Mouse (Mus musculus): ENCODE data around the gene Pde4c. TPM values are rescaled to one million over a fixed set of nuclear protein-coding genes. Genes with fewer than 3 reads are reported as not detected.

Gene Pde4c
- 0.61 TPM for polyA plus RNA-seq (2017; shearing (Covaris generic))

DNA sequence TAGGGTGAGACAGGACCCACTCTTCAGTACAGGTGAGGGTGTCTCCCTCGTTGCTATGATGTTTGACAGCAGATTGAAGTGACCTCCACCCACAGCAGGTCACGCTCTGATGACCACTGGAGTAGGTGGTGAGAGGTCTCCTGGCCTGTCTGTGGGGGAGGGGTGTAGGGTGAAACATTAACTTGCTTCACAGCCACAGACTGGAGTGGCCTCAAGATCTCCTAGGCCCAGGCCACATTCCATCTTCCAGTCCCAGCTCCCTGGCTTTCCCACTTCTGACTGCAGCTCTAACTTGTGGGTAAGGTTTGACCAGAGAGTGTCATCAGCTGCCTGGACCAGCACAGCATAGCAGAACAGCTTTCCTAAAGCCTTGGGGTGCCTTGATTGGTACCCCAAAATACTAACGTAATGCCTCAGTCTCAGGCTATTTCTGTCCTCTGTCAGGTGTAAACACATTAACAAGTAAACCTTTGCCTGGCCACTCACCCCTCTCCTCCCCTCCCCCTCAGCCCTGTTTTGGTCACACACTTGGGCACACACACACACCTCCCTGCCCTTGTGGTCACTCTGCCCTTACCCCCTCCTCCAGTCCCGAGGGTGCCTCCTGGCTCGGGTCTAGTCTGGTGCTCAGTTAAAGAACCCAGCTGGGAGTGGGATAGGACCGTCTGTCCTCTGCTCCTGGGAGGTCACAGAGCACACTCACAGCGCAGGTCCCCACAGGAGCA lies at the start of gene Pde4c:
TSS of gene Pde4c (plus strand) at position 235 of the 725 bp plus-strand sequence.

GRCm38 (mm10) chr8:70698310-70699109 lies 25.0 kb upstream of the Pde4c start, which contains the start of gene Jund:
Gene Jund, plus strand, starts transcription at chr8:70698949.

GRCm38 (mm10) chr8:70703287-70703686 lies 20.2 kb upstream of the Pde4c start, which contains the start of gene Iqcn:
Gene Iqcn, plus strand, starts transcription at chr8:70703457.

GRCm38 (mm10) chr8:70718297-70718696 lies 5.2 kb upstream of the Pde4c start, which contains the start of gene Gm3336:
Gene Gm3336, plus strand, starts transcription at chr8:70718543.

DNA sequence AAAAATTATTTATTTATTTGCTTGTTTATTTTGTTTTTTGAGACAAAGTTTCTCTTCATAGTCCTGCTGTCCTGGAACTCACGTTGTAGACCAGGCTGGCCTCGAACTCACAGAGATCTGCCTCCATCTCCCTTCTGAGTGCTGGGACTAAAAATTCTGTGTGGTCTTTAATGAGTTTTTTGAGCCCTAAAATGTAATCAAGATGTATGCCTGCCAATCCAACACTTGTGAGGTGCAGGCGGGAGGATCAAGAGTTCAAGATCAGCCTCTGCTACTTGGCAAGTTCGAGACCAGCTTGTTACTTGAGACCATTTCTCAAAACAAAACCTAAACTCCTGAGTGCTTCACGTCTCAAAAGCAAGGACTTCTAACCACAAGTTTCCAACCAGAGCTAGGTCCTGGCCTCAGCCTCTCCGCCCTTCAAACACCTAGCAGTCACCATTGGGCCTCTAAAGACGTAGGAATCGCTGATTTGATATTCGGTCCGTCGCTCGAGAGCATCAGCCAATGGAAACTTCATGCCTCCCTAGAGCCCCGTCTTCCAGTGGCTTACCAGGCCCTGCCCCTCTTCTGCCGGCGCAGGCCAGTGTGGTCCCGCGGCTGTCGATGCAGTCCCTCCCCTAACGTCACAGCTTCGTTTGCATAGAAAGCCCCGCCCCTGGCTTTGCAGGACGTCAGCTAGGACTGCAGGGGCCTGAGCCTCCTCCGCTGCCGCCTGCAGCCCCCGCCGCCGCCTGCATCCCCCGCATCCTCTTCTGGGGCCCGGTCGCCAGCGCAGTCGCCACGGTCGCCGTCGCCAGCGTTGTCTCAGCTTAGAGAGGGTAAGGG lies 30.7 kb downstream of the Pde4c start, which contains the start of gene Rab3a:
TSS of gene Rab3a (plus strand) at position 637 of the 828 bp plus-strand sequence.

GRCm38 (mm10) chr8:70760775-70761406 lies 37.4 kb downstream of the Pde4c start, which contains the start of gene Mpv17l2:
Gene Mpv17l2, minus strand, starts transcription at chr8:70760946.

DNA sequence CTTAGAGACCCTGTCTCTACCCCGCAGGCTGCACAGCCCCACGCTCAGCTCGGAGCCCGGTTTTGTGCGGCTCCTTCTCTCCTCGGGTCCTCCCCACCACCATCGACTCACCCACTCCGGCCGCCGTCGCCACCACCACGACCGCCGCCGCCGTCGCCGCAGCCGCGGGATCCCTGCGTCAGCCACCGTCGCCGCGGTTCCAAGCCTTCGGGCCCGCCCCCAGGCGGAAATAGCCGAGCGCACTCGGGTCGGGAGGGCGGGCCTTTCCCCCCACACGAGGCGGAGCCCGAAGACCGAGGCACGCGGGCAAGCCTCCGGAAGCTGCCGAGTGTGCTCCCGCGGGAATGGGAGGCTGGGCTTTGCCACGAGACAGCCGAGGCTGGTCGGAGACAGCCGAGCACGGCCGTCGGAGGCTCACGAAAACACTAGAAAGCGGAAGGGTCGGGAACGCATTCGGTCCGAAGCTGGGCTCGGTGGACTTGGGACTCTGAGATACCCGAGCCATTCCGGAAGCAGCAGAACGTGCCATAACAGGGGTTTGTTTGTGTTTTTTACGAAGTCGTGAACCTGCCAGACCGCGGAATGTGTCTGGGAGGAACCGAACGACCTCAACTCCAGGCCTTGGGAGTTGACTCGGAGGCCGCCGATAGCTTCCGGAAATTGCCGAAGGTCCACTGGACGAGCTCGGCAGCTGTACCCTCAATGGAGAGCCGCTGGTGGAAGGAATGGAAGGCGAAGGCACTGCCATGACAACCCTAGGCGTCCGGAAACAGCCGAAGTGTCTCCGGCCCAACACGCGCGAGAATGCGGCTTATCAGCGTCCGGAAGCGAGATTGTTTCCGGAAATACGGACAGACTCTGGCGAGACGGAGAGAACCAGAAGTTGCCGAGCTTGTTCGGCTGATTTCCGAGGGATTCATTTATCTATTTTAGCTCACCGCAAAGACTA lies 53.2 kb downstream of the Pde4c start, which contains the start of gene Pik3r2:
TSS of gene Pik3r2 (minus strand) at position 218 of the 949 bp plus-strand sequence.

Other genes with a start within 250 kb of the Pde4c start
- 15.2 TPM for gene Klhl26, start 246.8 kb upstream of the Pde4c start, polyA plus RNA-seq (2017; shearing (Covaris generic))
- gene Tmem59l, start 236.4 kb upstream of the Pde4c start, polyA plus RNA-seq (2017; shearing (Covaris generic)): not detected
- not detected for gene Crlf1, start 230.6 kb upstream of the Pde4c start, polyA plus RNA-seq (2017; shearing (Covaris generic))
- 105 TPM for gene Rex1bd, start 217.0 kb upstream of the Pde4c start, polyA plus RNA-seq (2017; shearing (Covaris generic))
- gene Uba52, start 212.9 kb upstream of the Pde4c start, polyA plus RNA-seq (2017; shearing (Covaris generic)): 1,261 TPM
- gene Fkbp8, start 196.0 kb upstream of the Pde4c start, polyA plus RNA-seq (2017; shearing (Covaris generic)): 429 TPM
- 94.0 TPM for gene Kxd1, start 195.8 kb upstream of the Pde4c start, polyA plus RNA-seq (2017; shearing (Covaris generic))
- 41.2 TPM for gene Ell, start 184.3 kb upstream of the Pde4c start, polyA plus RNA-seq (2017; shearing (Covaris generic))
- gene Isyna1, start 129.3 kb upstream of the Pde4c start, polyA plus RNA-seq (2017; shearing (Covaris generic)): 71.1 TPM
- 17.3 TPM for gene Ssbp4, start 114.8 kb upstream of the Pde4c start, polyA plus RNA-seq (2017; shearing (Covaris generic))
- gene Lrrc25, start 107.6 kb upstream of the Pde4c start, polyA plus RNA-seq (2017; shearing (Covaris generic)): 0.33 TPM
- not detected for gene Gdf15, start 91.3 kb upstream of the Pde4c start, polyA plus RNA-seq (2017; shearing (Covaris generic))
- gene Pgpep1, start 63.3 kb upstream of the Pde4c start, polyA plus RNA-seq (2017; shearing (Covaris generic)): 8.9 TPM
- 297 TPM for gene Lsm4, start 50.5 kb upstream of the Pde4c start, polyA plus RNA-seq (2017; shearing (Covaris generic))
- 18.4 TPM for gene Jund, start 24.8 kb upstream of the Pde4c start, polyA plus RNA-seq (2017; shearing (Covaris generic))
- gene Iqcn, start 20.3 kb upstream of the Pde4c start, polyA plus RNA-seq (2017; shearing (Covaris generic)): 0.13 TPM
- not detected for gene Gm3336, start 5.2 kb upstream of the Pde4c start, polyA plus RNA-seq (2017; shearing (Covaris generic))
- gene Rab3a, start 31.0 kb downstream of the Pde4c start, polyA plus RNA-seq (2017; shearing (Covaris generic)): 11.2 TPM
- 14.6 TPM for gene Mpv17l2, start 37.2 kb downstream of the Pde4c start, polyA plus RNA-seq (2017; shearing (Covaris generic))
- gene Pik3r2, start 53.0 kb downstream of the Pde4c start, polyA plus RNA-seq (2017; shearing (Covaris generic)): 19.7 TPM
- 74.1 TPM for gene Mast3, start 81.3 kb downstream of the Pde4c start, polyA plus RNA-seq (2017; shearing (Covaris generic))
- gene Il12rb1, start 84.7 kb downstream of the Pde4c start, polyA plus RNA-seq (2017; shearing (Covaris generic)): 82.1 TPM
- gene Arrdc2, start 116.0 kb downstream of the Pde4c start, polyA plus RNA-seq (2017; shearing (Covaris generic)): 4.3 TPM
- not detected for gene Kcnn1, start 139.5 kb downstream of the Pde4c start, polyA plus RNA-seq (2017; shearing (Covaris generic))
- 81.6 TPM for gene Ccdc124, start 150.2 kb downstream of the Pde4c start, polyA plus RNA-seq (2017; shearing (Covaris generic))
- gene Slc5a5, start 169.0 kb downstream of the Pde4c start, polyA plus RNA-seq (2017; shearing (Covaris generic)): not detected
- gene Rpl18a, start 173.7 kb downstream of the Pde4c start, polyA plus RNA-seq (2017; shearing (Covaris generic)): 7,116 TPM
- 45.8 TPM for gene Map1s, start 182.2 kb downstream of the Pde4c start, polyA plus RNA-seq (2017; shearing (Covaris generic))